Mouse (Mus musculus): Measurements from ENCODE around the gene Trip12. TPM values are rescaled to one million over a fixed set of nuclear protein-coding genes. Genes with fewer than 3 reads are reported as not detected.

Trip12 gene
- 100 to 1,000 TPM; 191 to 197 TPM for total RNA-seq (2021)
- long read RNA-seq, partial matches to known transcripts, result 9 of 24 reads
- long read RNA-seq, other reads (novel, unspliced or antisense), result 15 of 24 reads

GRCm38 (mm10) chr1:84840018-84840664 lies at the start of gene Trip12:
Gene Trip12 (minus strand): TSS chr1:84840516.
- DNase-seq (ENCODE audit: low spot score in 2 of 2), result no peak

GRCm38 (mm10) chr1:84890005-84890393 lies 49.7 kb upstream of the Trip12 start:
- DNase-seq (ENCODE audit: low spot score in 2 of 2), result no peak

- DNase-seq (ENCODE audit: low spot score in 2 of 2), result no peak
Measured at GRCm38 (mm10) chr1:84889330-84890004, 49.2 kb upstream of the Trip12 start.

- no peak for DNase-seq (ENCODE audit: low spot score in 2 of 2)
Measured at GRCm38 (mm10) chr1:84885921-84886320, 45.6 kb upstream of the Trip12 start.

- DNase-seq (ENCODE audit: low spot score in 2 of 2), result no peak
Measured at GRCm38 (mm10) chr1:84885174-84885573, 44.9 kb upstream of the Trip12 start.

- DNase-seq (ENCODE audit: low spot score in 2 of 2), result no peak
Measured at GRCm38 (mm10) chr1:84883889-84884288, 43.6 kb upstream of the Trip12 start.

GRCm38 (mm10) chr1:84882937-84883336 lies 42.6 kb upstream of the Trip12 start:
- DNase-seq (ENCODE audit: low spot score in 2 of 2), result no peak

GRCm38 (mm10) chr1:84882066-84882532 lies 41.8 kb upstream of the Trip12 start:
- DNase-seq (ENCODE audit: low spot score in 2 of 2), result no peak

GRCm38 (mm10) chr1:84881248-84882065 lies 41.1 kb upstream of the Trip12 start:
- DNase-seq (ENCODE audit: low spot score in 2 of 2), result no peak

GRCm38 (mm10) chr1:84879571-84880120 lies 39.3 kb upstream of the Trip12 start:
- DNase-seq (ENCODE audit: low spot score in 2 of 2), result no peak

GRCm38 (mm10) chr1:84877590-84877989 lies 37.3 kb upstream of the Trip12 start:
- DNase-seq (ENCODE audit: low spot score in 2 of 2), result no peak

- DNase-seq (ENCODE audit: low spot score in 2 of 2), result no peak
Measured at GRCm38 (mm10) chr1:84872939-84873338, 32.6 kb upstream of the Trip12 start.

- DNase-seq (ENCODE audit: low spot score in 2 of 2), result no peak
Measured at GRCm38 (mm10) chr1:84872105-84872504, 31.8 kb upstream of the Trip12 start.

GRCm38 (mm10) chr1:84871131-84871530 lies 30.8 kb upstream of the Trip12 start:
- no peak for DNase-seq (ENCODE audit: low spot score in 2 of 2)

GRCm38 (mm10) chr1:84869498-84869897 lies 29.2 kb upstream of the Trip12 start:
- DNase-seq (ENCODE audit: low spot score in 2 of 2), result no peak

GRCm38 (mm10) chr1:84868841-84869240 lies 28.5 kb upstream of the Trip12 start:
- DNase-seq (ENCODE audit: low spot score in 2 of 2), result no peak

GRCm38 (mm10) chr1:84868311-84868710 lies 28.0 kb upstream of the Trip12 start:
- no peak for DNase-seq (ENCODE audit: low spot score in 2 of 2)

- no peak for DNase-seq (ENCODE audit: low spot score in 2 of 2)
Measured at GRCm38 (mm10) chr1:84866706-84867230, 26.5 kb upstream of the Trip12 start.

GRCm38 (mm10) chr1:84866231-84866630 lies 25.9 kb upstream of the Trip12 start:
- DNase-seq (ENCODE audit: low spot score in 2 of 2), result no peak

GRCm38 (mm10) chr1:84864645-84865044 lies 24.3 kb upstream of the Trip12 start:
- no peak for DNase-seq (ENCODE audit: low spot score in 2 of 2)

GRCm38 (mm10) chr1:84861255-84861630 lies 20.9 kb upstream of the Trip12 start:
- DNase-seq (ENCODE audit: low spot score in 2 of 2), result no peak

Measured in layer of hippocampus, postnatal 10 days (tissue).